Mouse (Mus musculus): ENCODE data around the gene Pou2f3. TPM values are rescaled to one million over a fixed set of nuclear protein-coding genes. Genes with fewer than 3 reads are reported as not detected.

Gene Pou2f3
- total RNA-seq, 2 experiments from 2014 or later, result 0.14 TPM; not detected in 1

DNA sequence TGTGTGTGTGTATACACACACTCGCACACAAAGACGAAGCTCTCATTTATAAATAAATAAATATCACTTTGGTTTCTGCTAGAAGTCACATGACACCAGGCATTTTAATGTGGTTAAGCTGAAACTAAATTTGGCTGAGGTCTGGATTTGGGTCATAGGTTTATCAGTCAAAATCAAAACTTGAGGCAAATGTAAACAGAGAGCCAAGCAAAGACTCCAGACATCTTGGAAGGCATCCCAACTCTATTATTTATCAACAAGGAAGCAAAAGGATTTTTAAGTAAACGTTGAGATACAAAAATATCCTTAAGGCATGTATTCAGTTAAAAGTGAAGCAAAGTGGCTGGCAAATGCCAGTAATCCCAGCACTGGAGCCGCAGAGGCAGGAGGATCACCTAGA, 95.3 kb downstream of the Pou2f3 start:
- no peak for DNase-seq (ENCODE audit: low spot score in 2 of 2)

DNA sequence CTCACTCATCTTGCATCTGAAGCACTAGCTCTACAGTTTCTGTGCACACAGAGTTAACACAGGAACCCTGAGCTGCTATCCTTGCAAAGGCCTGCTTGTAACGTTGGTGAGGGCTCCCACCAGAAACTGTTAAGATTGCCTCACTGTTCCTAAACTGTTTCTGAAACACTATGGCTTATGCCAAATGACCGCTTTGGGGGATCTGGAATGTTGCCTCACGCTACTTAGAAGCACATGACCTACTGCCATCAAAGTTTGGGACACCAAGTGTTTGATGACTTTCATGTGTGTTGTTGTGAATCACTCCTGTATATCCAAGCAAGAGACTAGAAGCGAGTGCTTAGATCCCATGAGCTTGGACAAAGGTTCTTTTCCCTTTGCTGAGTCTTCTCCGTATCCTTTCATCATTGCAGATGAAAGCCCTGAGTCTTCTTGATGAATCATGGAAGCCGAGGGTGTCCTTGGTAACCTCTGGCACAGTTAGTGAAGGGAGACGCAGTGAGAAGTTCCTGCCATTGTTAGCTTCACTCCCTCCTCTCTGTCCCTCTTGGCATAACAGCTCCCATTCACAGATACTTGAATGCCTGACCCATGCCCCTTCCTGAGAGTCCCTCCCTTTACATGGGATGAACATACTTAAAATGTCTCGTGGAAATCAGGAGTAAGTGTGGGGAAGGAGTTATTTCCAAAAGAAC, 99.7 kb downstream of the Pou2f3 start:
- DNase-seq (ENCODE audit: low spot score in 2 of 2), result no peak

DNA sequence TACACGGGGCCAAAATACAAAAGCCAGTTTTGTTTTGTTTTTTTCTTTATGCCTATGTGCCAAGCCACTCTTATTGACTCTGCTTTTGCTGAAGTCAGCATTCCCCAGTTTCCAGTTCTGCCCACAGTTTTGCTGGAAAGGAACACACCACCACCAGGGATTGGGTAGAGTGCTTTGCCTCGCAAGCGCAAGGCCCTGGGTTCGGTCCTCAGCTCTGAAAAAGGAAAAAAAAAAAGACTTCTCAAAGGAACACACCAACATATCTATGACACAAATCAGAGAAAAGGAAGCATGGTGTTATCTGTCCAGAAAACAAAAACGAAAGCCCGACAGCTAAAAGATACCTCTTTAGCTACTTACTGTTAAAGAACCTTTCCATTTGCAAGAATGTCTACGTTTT, 101.0 kb downstream of the Pou2f3 start:
- no peak for DNase-seq (ENCODE audit: low spot score in 2 of 2)

DNA sequence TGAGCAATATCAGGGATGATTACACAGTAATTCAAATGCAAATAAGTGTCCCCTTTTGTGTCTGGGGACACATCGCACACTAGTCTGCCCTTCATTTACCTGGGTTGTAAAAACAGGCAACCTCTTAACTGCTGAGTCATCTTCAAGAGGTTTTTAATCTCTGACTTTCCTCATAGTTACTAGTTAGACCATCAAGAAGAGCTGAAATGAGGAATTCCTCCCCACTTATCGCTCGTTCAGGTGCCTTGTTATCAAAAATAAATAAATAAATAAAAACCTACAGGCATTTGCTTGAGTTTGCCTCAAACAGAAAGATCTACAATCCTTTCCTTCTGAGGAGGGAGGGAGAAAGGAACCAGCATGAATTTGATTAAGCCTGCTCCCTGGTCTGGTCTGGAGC, 101.4 kb downstream of the Pou2f3 start:
- no peak for DNase-seq (ENCODE audit: low spot score in 2 of 2)

DNA sequence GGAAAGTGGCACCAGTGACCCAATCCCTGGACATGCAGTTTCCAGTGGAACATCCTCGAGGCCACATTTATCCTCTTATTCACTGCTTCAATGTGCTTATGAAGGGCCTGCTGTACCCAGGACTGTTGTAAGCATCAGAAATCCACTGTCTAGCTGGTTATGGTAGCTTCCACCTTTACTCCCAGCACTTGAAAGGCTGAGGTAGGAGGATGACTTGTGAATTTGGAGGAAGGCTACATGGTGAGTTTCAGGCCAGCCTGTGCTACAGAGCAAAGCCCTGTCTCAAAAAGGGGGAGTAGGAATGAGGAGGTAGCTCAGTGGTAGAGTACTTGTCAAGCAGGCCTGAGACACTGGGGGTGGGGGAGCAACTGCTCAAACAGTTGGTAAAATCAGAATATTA, 102.1 kb downstream of the Pou2f3 start:
- no peak for DNase-seq (ENCODE audit: low spot score in 2 of 2)

DNA sequence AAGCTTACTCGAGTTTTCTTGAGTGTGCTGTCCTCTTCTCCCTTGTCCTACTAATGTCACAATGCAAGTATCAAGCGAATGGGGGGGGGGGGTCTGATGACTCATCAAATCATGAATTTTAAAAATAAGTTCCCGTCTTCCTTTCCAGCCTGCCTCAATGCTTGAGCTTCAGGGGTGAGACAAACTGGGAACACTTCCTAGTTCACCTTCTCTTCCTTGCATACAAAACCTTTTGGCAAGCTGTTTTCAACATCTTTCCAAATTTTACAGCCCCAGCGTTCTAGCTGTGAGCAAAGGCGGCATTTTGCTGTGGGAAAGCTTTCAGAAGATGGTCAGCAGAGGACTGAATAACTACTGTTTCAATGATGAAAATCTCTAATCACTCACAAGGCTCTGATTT, 102.6 kb downstream of the Pou2f3 start:
- no peak for DNase-seq (ENCODE audit: low spot score in 2 of 2)

DNA sequence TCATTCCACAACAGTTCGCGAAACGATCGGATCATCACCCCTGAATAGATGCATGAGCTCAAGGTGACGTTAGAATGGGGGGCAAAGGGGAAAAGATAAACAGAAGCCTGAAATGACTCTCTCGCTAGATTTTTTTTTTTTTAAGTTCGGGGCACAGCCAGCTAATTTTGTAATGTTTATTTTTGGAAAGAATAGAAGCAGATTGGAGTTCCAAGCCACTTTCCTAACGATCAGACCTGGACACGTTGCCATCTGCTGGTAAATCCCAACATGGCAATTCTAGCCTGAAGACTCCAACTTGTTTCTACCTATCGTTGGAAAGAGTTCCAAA, 103.0 kb downstream of the Pou2f3 start, which contains the start of gene Arhgef12:
TSS of gene Arhgef12 (minus strand) at position 53 of the 331 bp plus-strand sequence.
- DNase-seq (ENCODE audit: low spot score in 2 of 2), result no peak

DNA sequence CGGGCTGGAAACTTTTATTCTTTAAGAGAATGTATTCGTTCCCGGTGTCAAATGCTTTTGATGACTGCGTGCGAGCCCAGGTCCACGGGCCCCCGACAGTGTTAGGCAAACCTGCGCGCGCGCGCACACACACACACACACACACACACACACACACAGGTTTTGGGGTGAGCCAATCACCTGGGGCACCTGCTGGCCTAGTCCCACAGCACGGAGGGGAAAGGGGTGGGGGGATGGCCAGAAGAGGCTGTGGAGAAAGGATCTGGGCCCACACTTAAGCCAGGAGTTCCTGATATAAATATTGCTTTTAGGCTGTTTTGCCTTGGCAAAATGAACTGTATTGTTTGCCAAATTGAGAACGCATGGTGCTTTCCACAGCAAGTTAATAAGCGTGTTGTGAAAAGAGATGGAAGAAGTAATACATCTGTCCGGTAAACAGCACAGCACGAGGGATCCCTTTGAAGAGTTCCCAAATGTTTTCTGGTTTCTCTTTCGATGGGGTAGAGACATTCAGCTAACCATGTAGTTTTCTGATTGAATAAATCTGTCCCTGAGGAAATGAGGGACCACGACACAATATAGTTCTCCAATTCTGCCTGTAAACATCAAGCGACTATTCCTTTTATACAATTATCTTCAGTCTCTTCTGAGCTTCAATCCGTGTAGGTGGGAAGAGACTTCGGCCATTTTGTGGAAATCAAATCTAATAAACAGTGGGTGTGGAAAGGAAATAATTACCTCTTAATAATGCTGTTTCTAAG, 103.6 kb downstream of the Pou2f3 start:
- peak in 1 of 2 experiments; percentile 19 for DNase-seq (ENCODE audit: low spot score in 2 of 2)

DNA sequence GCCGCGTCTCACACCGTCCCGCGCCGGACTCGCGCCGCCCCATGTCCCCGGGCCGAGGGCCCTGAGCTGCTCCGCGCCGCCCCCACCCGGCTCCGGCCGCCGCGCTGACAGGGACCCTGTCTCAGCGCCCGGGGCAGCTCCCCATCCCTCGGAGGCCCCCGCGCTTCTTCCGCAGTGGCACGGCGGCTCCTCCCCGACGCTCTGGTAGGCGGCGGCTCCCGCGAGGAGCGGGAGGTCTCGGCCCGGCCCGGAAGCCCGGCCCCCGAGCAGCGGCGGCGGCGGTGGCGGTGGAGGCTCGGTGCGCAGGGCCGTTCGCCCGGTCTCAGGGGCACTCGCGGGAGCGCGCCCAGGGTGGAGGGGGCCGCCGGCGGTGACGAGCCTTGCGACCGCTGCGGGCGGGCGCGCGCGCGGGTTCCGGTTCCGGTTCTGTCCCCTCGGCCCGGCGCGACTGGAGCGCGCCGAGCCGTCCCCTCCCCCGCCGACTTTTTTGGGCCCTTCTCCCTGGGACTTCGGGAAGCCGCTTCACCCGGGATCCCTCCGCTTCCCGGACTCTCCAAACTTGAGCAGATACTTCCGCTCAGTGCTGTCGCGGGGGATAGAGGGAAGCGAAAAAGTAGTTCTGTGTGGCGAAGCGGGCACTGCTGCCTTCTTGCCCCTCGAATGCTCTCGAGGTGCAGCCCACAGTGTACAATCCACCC, 104.4 kb downstream of the Pou2f3 start:
- peak; percentile 88 to 89 for DNase-seq (ENCODE audit: low spot score in 2 of 2)

DNA sequence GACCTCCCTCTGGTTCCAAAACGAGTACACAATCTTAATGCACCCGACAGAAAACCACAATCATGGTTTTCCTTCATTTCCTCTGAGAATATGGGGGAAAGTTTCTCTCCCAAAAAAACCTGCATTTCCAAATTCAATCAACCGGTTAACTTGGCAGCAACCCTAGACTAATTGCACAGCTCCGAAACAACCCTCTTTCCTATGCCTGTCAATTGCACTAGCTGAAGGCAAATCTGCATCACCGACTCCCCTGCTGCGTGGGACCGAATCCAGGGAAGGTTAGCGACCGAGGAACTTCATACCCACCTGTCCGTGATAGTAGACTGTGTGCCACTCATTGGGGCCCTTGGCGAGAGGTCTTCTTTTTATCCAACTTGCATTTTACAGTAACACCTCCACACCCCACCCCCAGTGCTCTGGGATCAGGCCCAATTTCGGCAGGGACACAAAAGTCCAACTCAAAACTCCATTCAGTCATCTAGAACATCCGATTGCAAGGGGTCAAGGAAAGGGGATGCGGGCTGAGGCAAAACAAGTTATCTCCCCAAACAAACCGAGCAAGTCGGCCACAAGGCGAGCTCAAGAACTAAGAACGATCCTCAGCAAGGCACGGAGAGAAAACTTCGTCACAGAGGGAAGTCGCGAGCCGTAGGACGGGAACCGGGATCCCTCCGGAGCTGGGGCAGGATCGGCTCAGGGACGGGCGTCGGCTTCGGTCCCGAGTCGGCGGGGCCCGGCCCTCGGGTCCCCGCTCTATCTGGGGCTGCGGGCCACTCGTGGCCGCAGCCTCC, 105.1 kb downstream of the Pou2f3 start:
- DNase-seq (ENCODE audit: low spot score in 2 of 2), result peak in 1 of 2 experiments; percentile 11

DNA sequence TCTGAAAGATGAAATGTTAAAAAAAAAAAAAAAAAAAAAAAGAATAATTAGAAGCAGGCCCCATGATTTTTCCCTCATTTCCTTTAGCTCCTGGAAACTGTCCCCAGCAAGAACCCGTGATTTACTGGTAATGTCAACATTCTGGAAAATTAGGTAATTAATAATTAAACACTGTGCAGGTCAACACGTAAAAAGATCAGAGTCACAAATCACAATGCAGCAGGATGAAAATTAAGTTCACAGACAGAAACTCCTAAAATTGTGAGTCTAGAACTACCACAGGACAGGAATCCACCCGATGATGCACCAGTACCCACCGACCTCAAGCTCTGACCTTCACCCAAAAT, 105.7 kb downstream of the Pou2f3 start:
- DNase-seq (ENCODE audit: low spot score in 2 of 2), result no peak

DNA sequence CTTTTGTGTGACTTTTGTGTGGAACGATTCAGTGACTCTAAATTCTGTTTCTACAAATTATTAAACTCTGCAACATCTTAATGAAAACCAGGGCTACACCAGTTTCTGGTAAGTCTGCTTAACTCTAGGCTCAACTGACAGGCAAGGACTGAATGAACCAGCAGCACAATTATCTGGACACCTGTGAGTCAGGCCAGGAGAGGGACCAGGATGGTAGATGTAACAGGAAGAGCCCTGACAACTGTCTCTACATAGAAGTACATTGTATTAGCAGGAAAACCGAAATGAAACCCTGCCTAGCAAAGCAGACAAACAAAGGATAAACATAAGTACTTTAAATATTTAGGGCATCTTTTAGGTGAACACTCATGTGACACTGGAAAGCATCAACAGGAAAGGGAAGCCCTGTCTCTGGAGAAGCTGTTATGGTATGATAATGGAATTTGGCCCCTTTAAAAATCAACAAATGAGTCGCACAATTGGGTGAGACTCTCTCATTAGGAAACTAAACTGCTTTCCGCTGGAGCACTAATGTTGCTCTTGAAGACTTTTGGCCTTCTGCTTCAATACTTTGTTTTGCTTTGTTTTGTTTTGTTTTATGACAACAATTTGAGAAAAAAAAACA, 106.4 kb downstream of the Pou2f3 start:
- no peak for DNase-seq (ENCODE audit: low spot score in 2 of 2)

DNA sequence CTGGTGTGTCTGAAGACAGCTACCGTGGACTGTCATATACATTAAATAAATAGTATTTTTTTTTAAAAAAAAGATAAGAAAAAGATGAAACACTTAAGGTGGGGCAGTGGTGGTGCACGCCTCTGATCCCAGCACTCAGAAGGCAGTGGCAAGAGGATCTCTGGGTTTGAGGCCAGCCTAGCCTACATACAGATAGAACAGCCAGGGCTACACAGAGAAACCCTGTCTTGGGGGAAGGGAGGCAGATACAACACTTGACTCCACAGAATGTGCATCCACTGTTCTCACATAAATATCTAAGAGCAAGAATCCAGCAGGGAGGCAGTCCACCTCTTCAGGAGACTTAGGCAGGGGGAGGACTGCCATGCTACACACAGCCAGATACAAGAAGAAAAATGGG, 107.2 kb downstream of the Pou2f3 start:
- DNase-seq (ENCODE audit: low spot score in 2 of 2), result no peak

DNA sequence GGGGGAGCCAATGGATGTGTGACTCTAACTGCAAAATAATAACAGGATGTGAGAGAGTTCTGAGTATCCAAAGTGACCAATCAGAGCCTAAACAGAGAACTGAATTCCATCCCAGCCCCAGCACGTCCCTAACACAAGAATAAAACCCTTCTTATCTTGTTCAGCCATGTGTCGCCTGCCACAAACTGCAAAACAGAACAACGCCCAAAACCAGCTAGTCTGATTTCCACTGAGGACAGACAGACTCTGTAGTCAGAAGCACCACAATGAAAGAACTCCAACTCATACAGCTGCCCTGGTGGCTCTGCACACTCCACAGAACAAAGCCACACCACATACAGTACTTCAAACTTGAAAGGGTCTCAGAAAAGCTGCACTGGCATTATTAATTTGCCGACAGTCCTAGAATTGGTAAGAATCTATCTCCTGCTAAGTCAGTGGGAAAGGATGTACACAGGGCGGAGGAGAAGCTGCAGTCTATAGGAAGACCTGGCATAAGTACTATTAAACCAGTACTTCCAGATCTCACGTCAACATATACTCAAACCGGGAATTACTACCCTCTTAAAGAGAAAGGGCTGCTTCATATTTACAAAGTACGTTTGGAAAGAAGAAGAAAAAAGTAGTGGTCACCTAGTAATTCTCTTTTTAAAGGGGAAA, 108.1 kb downstream of the Pou2f3 start:
- DNase-seq (ENCODE audit: low spot score in 2 of 2), result no peak

DNA sequence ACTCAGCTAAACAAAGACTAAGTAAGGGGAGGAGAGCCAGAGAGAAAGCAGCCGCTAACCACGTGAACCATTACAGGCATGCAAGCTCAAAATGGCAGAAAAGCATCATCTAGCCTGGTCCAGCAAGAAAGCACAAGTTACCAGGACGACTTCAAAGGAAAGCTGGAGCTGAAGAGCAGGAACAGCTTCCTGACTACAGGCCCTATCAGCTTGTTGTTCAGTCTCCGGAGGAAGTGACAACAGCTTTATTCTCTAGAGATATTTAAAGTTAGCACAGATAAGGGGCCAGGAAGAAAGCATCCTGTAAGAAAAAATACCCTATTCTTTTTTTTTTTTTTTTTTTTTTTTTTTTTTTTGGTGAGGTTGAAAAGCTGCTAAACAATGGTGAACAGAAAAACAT, 111.2 kb downstream of the Pou2f3 start:
- DNase-seq (ENCODE audit: low spot score in 2 of 2), result no peak

DNA sequence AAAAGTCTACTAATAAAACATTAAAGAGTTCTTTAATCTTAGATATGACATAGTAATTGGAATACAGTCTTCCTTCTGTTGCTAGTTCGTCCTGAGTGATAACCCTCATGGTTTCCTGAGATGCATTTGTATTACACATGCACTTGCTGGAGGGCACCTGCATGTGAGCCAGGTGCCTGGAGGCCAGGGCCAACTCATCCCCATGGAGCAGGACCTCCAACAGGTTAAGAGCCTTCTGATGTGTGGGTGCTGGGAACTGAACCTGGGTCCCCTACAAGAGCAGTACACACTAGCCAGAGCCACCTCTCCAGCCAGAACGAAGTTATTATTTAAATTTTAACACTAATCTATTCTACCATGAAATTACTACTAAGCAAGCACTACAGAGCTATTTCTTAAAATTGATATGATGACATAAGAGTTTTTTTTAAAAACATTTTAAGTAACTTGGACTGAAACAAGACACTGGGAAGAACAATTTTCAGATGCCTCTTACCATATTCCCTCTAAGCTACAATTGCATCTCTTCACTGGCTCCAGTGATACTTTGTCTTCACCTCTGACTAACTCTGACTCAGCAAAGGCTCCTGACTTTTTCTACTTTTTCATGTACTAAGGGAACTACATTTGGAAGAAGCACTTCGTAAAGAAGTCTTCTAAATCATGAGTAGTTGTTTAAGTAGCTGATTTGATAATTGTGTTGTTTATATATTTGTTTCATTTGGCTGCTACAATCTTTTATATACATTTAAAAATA, 112.2 kb downstream of the Pou2f3 start:
- DNase-seq (ENCODE audit: low spot score in 2 of 2), result no peak

DNA sequence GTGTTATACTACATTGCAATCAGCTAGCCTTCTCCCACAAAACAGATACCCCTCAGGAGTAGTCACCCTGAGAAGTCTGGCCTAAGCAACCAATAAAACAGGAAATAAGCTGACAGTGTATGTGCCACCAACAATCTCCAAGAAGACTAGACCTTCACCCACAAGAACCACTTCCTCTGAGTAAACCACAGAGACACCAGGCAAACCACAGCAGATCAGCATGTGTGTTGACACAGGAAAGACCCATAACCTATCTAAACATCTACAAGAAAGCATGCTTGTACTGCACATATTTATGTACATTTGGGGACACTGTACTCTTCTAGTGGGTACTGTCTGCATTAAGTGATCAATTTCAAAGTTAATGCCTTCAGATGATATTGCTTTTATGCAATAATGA, 113.8 kb downstream of the Pou2f3 start:
- no peak for DNase-seq (ENCODE audit: low spot score in 2 of 2)

DNA sequence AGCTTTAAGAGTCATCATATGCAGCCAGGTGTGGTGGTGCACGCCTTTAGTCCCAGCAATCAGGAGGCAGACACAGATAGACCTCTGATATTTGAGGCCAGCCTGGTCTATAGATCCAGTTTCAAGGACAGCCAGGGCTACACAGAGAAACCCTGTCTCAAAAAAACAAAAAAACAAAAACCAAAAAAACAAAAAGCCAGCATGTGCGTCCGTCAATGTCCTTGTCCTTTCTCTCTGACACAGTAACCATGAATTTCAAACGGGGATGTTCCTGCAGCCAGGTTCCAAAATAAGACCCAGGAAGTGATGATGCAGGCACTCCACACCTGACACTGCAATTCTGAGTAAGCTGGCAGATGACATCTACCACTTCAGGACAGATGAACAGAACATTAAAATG, 115.3 kb downstream of the Pou2f3 start:
- no peak for DNase-seq (ENCODE audit: low spot score in 2 of 2)

DNA sequence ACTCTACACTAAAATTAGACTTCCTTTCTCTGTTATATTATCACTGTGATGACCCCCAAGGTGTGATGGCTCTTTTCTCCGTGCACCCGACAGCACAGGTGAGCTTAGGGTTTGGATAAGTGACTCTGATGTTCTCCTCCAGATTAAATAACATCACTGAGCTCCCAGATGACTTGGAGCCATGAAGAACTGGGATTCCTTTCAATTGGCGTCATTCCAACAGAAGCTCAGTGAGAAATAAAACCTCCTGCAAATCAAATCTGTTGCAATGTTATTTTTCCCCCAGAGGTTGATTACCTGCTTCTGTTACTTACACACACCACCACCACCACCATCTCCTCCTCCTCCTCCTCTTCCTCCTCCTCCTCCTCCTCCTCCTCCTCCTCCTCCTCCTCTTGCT, 116.4 kb downstream of the Pou2f3 start:
- DNase-seq (ENCODE audit: low spot score in 2 of 2), result no peak

Measured in adrenal gland, postnatal 4 days (tissue).